Mouse (Mus musculus) midbrain, embryonic 14.5 days (tissue): ENCODE results near the gene Zfp958. TPM values are rescaled to one million over a fixed set of nuclear protein-coding genes. Genes with fewer than 3 reads are reported as not detected.

Experiments
- ATAC-seq: fragments of 200-750 bp; cut with Nextera tagmentation; 2 replicates; pipeline ENCODE4 v1.8.0; 2017; ENCODE audit warnings: moderate number of reproducible peaks, moderate library complexity; ENCODE audit not compliant: low FRiP score, low TSS enrichment
- DNase-seq: peaks from one replicate; pipeline ENCODE4 v3.0.0-alpha.2; 2015
- H3K27ac ChIP-seq: fragments of 300-500 bp; sonication (generic); replicated peaks from 2 replicates; pipeline ENCODE4 v1.5.1; 2014; ENCODE audit warnings: mild to moderate bottlenecking, low read depth, low read length, moderate library complexity
- H3K27me3 ChIP-seq: fragments of 300-500 bp; sonication (generic); 2 replicates; pipeline ENCODE4 v1.6.1; 2014; ENCODE audit warnings: low read length, control low read depth, mixed read lengths; ENCODE audit not compliant: control insufficient read depth, insufficient read depth
- H3K36me3 ChIP-seq: fragments of 300-500 bp; sonication (generic); 2 replicates; pipeline ENCODE4 v1.6.1; 2014; ENCODE audit warnings: low read length, control low read depth; ENCODE audit not compliant: control insufficient read depth, insufficient read depth
- H3K4me1 ChIP-seq: fragments of 300-500 bp; sonication (generic); 2 replicates; pipeline ENCODE4 v1.6.1; 2014; ENCODE audit warnings: mild to moderate bottlenecking, antibody characterized with exemption, low read length, control low read depth; ENCODE audit not compliant: control insufficient read depth, insufficient read depth
- H3K4me2 ChIP-seq: fragments of 300-500 bp; sonication (generic); 2 replicates; pipeline ENCODE4 v1.6.1; 2014; ENCODE audit warnings: mild to moderate bottlenecking, low read length, moderate library complexity
- H3K4me3 ChIP-seq: fragments of 300-500 bp; sonication (generic); replicated peaks from 2 replicates; pipeline ENCODE4 v1.5.1; 2014; ENCODE audit warnings: low read depth, low read length
- H3K9ac ChIP-seq: fragments of 300-500 bp; sonication (generic); replicated peaks from 2 replicates; pipeline ENCODE4 v1.6.1; 2014; ENCODE audit warnings: mild to moderate bottlenecking, low read length, moderate library complexity
- H3K9me3 ChIP-seq: fragments of 300-500 bp; sonication (generic); 2 replicates; pipeline ENCODE4 v1.6.1; 2016; ENCODE audit warnings: low read length, control low read depth, mixed read lengths; ENCODE audit not compliant: control insufficient read depth
- WGBS: fragments of 180-500 bp; shearing (Covaris S2); extraction: QIAGEN DNeasy Blood & Tissue Kit; methylation state at CpG from one replicate; pipeline ENCODE4 v1.1.7; 2014; 5-methylcytosine and 5-hydroxymethylcytosine counted together
- polyA plus RNA-seq: library from polyadenylated mRNA; unstranded; fragments of >200 nt; fragmentation: Nextera tagmentation; extraction: Ambion mirVana; gene quantifications from 2 replicates; pipeline ENCODE4 v1.2.1, GENCODE M21; 2014

The Zfp958 gene
- polyA plus RNA-seq, 1 experiment from 2014 or later, result 19.8 TPM

GRCm38 (mm10) chr8:4678908-4679545, 66.1 kb downstream of the Zfp958 start:
- Histone ChIP-seq H3K4me1 (peaks cover 6% of the 10 kb centered on the region), H3K9me3 (no peaks in the 10 kb centered on the region), H3K4me2 (peak overlapping the region; percentile 63), H3K27me3 (no peaks in the 10 kb centered on the region), H3K9ac (no peak overlapping the region), H3K27ac (peak overlapping the region; percentile 99; the same call in 1 of the 2 replicates), H3K4me3 (peak overlapping the region; percentile 70), H3K36me3 (no peaks in the 10 kb centered on the region)
- DNase-seq (no peak), ATAC-seq (no peak; the same call in 1 of the 2 replicates)
- 79% methylated on average over 8 of the region's 8 CpGs for WGBS

- no peak for DNase-seq
- Histone ChIP-seq H3K9ac (no peak overlapping the region), H3K36me3 (no peaks in the 10 kb centered on the region), H3K27ac (no peak overlapping the region), H3K9me3 (no peaks in the 10 kb centered on the region), H3K27me3 (no peaks in the 10 kb centered on the region), H3K4me3 (no peak overlapping the region), H3K4me1 (peaks cover 6% of the 10 kb centered on the region), H3K4me2 (no peak overlapping the region)
- WGBS, result over 99% methylated on average over 3 of the region's 3 CpGs
- ATAC-seq, result no peak
Observed at GRCm38 (mm10) chr8:4679796-4680195, 66.8 kb downstream of the Zfp958 start.

Other genes with a start within 250 kb of the Zfp958 start
- gene Cers4, start 120.1 kb upstream of the Zfp958 start, polyA plus RNA-seq, result 37.7 and 41.1 TPM in 2 replicates
- gene Shcbp1, start 166.4 kb downstream of the Zfp958 start, polyA plus RNA-seq, result 6.5 and 13.9 TPM in 2 replicates